Mouse (Mus musculus) left cerebral cortex, adult 8-10 months (tissue): ENCODE measurements around the gene Nxnl1. TPM values are rescaled to one million over a fixed set of nuclear protein-coding genes. Genes with fewer than 3 reads are reported as not detected.

ENCODE experiments used
- DNase-seq, 2 experiments: peaks; one replicate each; pipeline ENCODE4 v3.0.0; 2022; ENCODE audit warnings: low spot score in 2 of 2
- total RNA-seq, 4 experiments: library from RNA; stranded (reverse); gene quantifications; 2 replicates each; pipeline ENCODE4 v1.2.4; 2022

The Nxnl1 gene
- total RNA-seq, 4 experiments from 2014 or later: 0.17 to 0.21 TPM; not detected in 2

- no peak for DNase-seq
Observed at GRCm38 (mm10) chr8:71586891-71587290, 20.5 kb upstream of the Nxnl1 start.

- no peak for DNase-seq
Observed at GRCm38 (mm10) chr8:71580201-71580600, 13.8 kb upstream of the Nxnl1 start.

- no peak for DNase-seq
Observed at GRCm38 (mm10) chr8:71579476-71579875, 13.1 kb upstream of the Nxnl1 start.

- no peak for DNase-seq
Observed at GRCm38 (mm10) chr8:71579009-71579408, 12.6 kb upstream of the Nxnl1 start.

GRCm38 (mm10) chr8:71577856-71578387 is 11.5 kb upstream of the Nxnl1 start:
- DNase-seq: no peak

- no peak for DNase-seq
Observed at GRCm38 (mm10) chr8:71575020-71575419, 8.6 kb upstream of the Nxnl1 start.

GRCm38 (mm10) chr8:71574426-71574825 is 8.0 kb upstream of the Nxnl1 start:
- no peak for DNase-seq

GRCm38 (mm10) chr8:71572847-71573633 is 6.6 kb upstream of the Nxnl1 start:
- DNase-seq: peak; percentile 81 to 93

- DNase-seq: no peak
Observed at GRCm38 (mm10) chr8:71572077-71572476, 5.7 kb upstream of the Nxnl1 start.

GRCm38 (mm10) chr8:71570291-71570954 is 4.0 kb upstream of the Nxnl1 start:
- peak; percentile 87 to 99 for DNase-seq

GRCm38 (mm10) chr8:71569366-71570290 is 3.2 kb upstream of the Nxnl1 start:
- peak; percentile 87 to 93 for DNase-seq

- no peak for DNase-seq
Observed at GRCm38 (mm10) chr8:71568941-71569340, 2.5 kb upstream of the Nxnl1 start.

GRCm38 (mm10) chr8:71568387-71568937 is 2.1 kb upstream of the Nxnl1 start, which contains the start of gene Slc27a1:
TSS of gene Slc27a1 (plus strand) at chr8:71568882.
- peak in 1 of 2 experiments; percentile 70 for DNase-seq

GRCm38 (mm10) chr8:71567587-71567986 is 1.2 kb upstream of the Nxnl1 start:
- DNase-seq: no peak

GRCm38 (mm10) chr8:71563992-71564391 is 2.4 kb downstream of the Nxnl1 start:
- no peak for DNase-seq

- DNase-seq: peak in 1 of 2 experiments; percentile 65
Observed at GRCm38 (mm10) chr8:71562751-71563150, 3.6 kb downstream of the Nxnl1 start.

GRCm38 (mm10) chr8:71561401-71561800 is 5.0 kb downstream of the Nxnl1 start:
- peak in 1 of 2 experiments; percentile 50 for DNase-seq

GRCm38 (mm10) chr8:71560765-71561164 is 5.6 kb downstream of the Nxnl1 start:
- DNase-seq: no peak

- no peak for DNase-seq
Observed at GRCm38 (mm10) chr8:71560071-71560470, 6.3 kb downstream of the Nxnl1 start.

- DNase-seq: no peak
Observed at GRCm38 (mm10) chr8:71558958-71559690, 7.3 kb downstream of the Nxnl1 start.
